Mouse (Mus musculus): ENCODE measurements around the gene Cyp4f39. TPM values are rescaled to one million over a fixed set of nuclear protein-coding genes. Genes with fewer than 3 reads are reported as not detected.
"Not testable (repeated sequence)": the region's sequence is repeated elsewhere in the genome, so short reads cannot be mapped to it uniquely, and the experiment has no call there.

Gene Cyp4f39
- total RNA-seq, 2 experiments from 2014 or later = not detected

DNA sequence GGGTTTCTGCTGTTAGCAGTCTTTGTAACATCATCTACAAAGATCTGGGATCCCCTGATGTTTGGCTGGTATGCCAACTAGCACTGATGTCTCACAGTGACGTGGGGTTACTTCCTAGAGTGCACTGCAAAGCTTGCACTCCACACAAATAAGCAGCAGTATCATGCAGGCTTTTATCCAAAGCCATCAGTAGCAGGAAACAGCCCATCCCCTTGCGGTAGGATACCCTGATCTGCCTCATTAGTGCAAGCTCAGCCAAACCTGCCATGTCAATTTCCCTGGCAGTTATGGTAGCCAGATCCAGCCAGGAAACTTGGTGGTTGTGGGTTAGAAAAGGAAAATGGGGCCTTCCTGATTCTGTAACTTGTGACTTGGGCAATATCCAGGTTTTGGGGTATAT is 26.2 kb downstream of the Cyp4f39 start:
- no peak for TF ChIP-seq CTCF (IDR thresholded peaks at IDR 0.05)
- Histone ChIP-seq H3K27ac (no peak overlapping the region), H3K4me3 (no peak overlapping the region)
- no peak for DNase-seq (ENCODE audit: extremely low spot score in 1 of 2, low spot score in 2 of 2)
- intact Hi-C loops (cut with DNase I) = no loop called here

DNA sequence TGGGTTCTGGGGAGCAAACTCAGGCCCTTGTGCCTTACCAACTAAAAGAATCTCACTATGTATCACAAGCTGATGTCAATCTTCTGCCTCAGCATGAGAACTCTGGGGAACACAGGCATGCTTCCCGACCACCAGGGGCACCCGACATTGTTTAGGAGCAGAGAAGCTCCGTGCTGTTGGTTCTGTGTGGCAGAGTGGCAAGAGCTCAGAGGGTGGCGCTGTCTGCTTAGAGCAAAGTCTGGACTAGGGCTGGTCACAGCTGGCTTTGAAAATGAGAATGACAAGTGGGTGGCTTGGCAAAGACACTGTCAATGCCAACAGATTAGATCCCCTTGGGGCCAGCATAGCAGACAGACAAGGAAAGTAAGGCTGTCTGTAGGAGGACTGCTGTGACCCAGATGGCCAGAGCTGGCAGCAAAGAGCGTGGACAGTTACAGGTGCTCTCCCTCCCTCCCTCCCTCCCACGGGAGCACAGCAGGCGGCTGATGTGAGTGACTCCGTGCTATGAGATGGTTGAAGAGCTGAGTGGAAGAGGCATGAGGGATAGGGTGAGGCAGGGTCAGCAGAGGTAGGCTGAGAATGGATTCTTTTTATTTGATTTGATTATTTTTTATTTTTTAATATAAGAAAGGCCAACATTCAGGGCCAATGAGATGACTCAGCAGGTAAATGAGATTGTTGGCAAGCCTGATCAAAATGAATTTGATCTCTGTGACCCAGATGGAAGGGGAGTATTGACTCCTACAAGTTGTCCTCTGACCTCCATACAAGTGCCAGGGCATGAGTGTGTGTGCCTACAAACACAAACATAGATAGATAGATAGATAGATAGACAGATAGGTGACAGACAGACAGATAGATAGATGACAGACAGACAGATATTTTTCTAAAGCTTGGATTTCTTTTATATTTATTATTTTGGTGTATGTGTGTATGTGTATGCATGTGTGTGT is 27.3 kb downstream of the Cyp4f39 start:
- Histone ChIP-seq H3K27ac (no peak overlapping the region), H3K4me3 (no peak overlapping the region)
- DNase-seq (ENCODE audit: extremely low spot score in 1 of 2, low spot score in 2 of 2) = no peak
- intact Hi-C loops (cut with DNase I) = no loop called here
- peak; percentile 22 for TF ChIP-seq CTCF (IDR thresholded peaks at IDR 0.05)

DNA sequence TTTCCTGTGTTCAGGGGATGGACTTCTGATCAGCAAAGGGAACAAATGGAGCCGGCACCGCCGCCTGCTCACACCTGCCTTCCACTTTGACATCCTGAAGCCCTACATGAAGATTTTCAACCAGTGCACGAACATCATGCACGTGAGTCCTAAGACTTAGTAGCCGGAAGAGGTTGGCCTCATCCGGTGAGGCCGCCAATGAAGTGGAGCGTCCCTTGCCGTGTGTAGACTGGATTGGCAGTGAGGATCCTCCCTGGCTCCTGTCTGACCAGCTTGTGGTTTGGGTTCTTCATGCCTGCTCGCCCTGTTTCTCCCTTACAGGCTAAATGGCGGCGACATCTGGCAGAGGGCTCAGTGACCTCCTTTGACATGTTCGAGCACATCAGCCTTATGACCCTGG is 29.2 kb downstream of the Cyp4f39 start:
- Histone ChIP-seq H3K4me3 (no peak overlapping the region), H3K27ac (no peak overlapping the region)
- TF ChIP-seq CTCF (IDR thresholded peaks at IDR 0.05) = no peak
- intact Hi-C loops (cut with DNase I) = no loop called here
- no peak for DNase-seq (ENCODE audit: extremely low spot score in 1 of 2, low spot score in 2 of 2)

DNA sequence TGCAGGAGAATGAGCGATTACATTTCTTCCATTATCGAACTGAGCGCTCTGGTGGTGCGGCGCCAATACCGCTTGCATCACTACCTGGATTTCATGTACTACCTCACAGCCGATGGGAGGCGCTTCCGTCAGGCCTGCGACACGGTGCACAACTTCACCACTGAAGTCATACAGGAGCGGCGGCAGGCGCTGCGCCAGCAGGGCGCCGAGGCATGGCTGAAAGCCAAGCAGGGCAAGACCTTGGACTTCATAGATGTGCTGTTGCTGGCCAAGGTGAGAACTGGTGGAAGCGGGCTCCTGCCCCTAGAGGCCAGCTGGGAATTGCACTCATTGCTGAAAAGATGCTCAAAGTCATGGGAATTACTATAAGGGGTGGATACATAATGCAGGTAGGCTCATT is 30.7 kb downstream of the Cyp4f39 start:
- no peak overlapping the region for H3K27ac ChIP-seq
- intact Hi-C loops (cut with DNase I) = no loop called here
- DNase-seq (ENCODE audit: extremely low spot score in 1 of 2, low spot score in 2 of 2) = peak; percentile 44 to 49
- H3K4me3 ChIP-seq = peak overlapping the region; percentile 9; the same call in 1 of the 2 replicates
- TF ChIP-seq CTCF (IDR thresholded peaks at IDR 0.05) = peak; percentile 76

DNA sequence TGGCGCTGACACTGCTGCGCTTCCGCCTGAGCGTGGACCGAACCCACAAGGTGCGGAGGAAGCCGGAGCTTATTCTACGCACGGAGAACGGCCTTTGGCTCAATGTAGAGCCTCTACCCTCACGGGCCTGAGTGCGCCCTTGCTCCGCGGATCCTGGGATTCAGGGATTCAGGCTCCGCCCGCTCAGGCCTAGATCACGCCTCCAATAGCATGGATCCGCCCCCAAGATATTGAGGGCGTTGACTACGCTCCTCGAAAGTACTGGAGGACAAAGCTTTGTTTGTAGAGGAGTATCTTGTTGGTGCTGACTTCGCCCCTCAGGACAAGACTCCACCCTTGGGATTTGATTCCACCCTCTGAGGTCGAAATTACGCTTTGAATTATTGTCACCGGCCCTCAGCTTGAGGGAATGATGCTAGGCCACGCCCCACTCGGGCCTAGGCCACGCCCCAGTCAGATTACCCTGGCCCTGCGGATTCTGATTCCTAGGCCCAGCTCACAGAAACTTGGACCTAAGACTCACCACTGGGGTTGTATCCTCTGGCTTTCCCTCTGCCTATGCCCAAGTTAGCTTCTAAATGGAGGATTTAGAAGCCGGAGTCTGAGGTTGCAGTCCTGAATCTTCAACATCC is 39.9 kb downstream of the Cyp4f39 start:
- intact Hi-C loops (cut with DNase I) = loop anchor here (5.0 kb wide), 1 partner anchor 60 kb away; no protein-coding TSS in a partner anchor
- H3K27ac ChIP-seq = no peak overlapping the region
- DNase-seq (ENCODE audit: extremely low spot score in 1 of 2, low spot score in 2 of 2) = no peak
- H3K4me3 ChIP-seq = peak overlapping the region; percentile 11; the same call in 1 of the 2 replicates
- no peak for TF ChIP-seq CTCF (IDR thresholded peaks at IDR 0.05)

DNA sequence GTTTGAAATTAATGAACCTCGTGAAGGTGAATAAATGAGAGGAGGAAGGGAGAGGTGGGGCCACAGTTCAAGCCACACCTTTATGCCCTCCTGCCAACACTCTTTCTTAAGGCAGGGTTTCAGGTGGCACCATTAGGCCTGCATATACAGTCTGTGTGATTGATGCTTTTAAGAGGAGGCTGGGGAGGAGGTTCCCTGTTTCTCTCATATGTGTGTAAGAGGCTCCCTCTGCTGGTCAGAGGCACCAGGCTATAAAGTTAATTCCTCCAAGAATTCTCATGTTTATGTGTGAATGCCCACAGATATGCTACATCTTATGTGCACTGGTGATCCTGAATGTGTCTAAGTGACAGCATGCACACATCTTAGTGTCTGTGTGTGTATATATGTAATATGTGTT is 42.1 kb downstream of the Cyp4f39 start:
- no peak overlapping the region for H3K4me3 ChIP-seq
- TF ChIP-seq CTCF (IDR thresholded peaks at IDR 0.05) = peak; percentile 89
- peak; percentile 61 to 70 for DNase-seq (ENCODE audit: extremely low spot score in 1 of 2, low spot score in 2 of 2)
- H3K27ac ChIP-seq = no peak overlapping the region
- intact Hi-C loops (cut with DNase I) = loop anchor here (1.0 to 5.0 kb wide), 3 partner anchors 62 to 145 kb away; no protein-coding TSS in a partner anchor

DNA sequence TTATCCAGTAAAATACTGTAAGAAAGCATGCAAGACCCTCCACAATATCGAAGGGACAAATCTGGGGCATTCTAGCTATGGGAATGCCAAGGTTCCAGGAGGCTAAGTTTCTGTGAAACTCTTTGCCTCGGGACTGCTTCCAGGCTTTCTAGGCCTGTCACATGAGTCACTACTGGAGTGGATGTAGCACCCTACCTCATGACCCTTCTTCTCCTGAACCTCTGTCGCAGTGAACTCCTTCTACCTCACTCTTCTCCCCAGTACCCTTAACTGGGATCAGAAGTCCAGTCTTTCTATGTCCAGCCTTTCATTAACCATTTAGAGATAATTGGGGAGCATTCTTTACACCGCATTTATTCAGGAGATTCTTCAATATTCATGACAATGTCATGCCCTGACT is 48.0 kb downstream of the Cyp4f39 start:
- H3K27ac ChIP-seq; H3K4me3 ChIP-seq; DNase-seq (ENCODE audit: extremely low spot score in 1 of 2, low spot score in 2 of 2); intact Hi-C loops (cut with DNase I): not testable (repeated sequence)

DNA sequence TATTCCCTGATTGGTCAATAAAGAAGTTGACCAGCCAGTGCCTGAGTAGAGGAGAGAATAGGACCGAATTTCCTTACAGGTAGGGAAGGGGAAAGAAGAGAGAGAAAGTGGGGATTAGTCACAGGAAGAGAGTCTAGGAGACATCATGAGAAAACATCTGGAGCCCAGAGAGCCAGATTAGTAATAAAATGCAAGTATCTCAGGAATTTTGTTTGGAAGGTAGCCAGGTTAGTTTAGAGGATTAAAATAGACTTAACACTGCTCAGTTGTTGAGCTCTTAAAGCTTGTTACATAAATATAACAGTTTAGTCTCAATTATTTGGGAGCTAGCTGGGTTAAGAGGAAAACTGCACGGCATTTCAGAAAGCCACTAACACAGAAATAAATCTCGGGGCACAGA is 48.5 kb downstream of the Cyp4f39 start:
- DNase-seq (ENCODE audit: extremely low spot score in 1 of 2, low spot score in 2 of 2) = no peak
- intact Hi-C loops (cut with DNase I) = no loop called here
- Histone ChIP-seq H3K27ac (no peak overlapping the region), H3K4me3 (no peak overlapping the region)
- no peak for TF ChIP-seq CTCF (IDR thresholded peaks at IDR 0.05)

DNA sequence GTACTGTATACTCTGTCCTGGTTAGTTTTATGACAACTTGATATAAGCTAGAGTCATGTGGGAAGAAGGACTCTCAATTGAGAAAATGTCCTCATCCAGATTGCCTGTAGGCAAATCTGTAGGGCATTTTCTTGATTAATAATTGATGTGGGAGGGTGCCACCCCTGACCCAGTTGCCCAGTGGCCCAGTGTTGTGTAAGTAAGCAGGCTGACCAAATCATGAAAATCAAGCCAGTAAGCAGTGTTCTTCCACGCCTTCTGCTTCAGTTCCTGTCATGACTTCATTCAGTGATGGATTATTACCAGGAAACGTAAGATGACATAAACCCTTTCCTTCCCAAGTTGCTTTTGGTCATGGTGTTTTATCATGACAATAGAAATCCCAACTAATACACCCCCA is 50.6 kb downstream of the Cyp4f39 start:
- DNase-seq (ENCODE audit: extremely low spot score in 1 of 2, low spot score in 2 of 2) = no peak
- no peak overlapping the region for H3K27ac ChIP-seq
- TF ChIP-seq CTCF (IDR thresholded peaks at IDR 0.05) = no peak
- no peak overlapping the region for H3K4me3 ChIP-seq
- intact Hi-C loops (cut with DNase I) = no loop called here

DNA sequence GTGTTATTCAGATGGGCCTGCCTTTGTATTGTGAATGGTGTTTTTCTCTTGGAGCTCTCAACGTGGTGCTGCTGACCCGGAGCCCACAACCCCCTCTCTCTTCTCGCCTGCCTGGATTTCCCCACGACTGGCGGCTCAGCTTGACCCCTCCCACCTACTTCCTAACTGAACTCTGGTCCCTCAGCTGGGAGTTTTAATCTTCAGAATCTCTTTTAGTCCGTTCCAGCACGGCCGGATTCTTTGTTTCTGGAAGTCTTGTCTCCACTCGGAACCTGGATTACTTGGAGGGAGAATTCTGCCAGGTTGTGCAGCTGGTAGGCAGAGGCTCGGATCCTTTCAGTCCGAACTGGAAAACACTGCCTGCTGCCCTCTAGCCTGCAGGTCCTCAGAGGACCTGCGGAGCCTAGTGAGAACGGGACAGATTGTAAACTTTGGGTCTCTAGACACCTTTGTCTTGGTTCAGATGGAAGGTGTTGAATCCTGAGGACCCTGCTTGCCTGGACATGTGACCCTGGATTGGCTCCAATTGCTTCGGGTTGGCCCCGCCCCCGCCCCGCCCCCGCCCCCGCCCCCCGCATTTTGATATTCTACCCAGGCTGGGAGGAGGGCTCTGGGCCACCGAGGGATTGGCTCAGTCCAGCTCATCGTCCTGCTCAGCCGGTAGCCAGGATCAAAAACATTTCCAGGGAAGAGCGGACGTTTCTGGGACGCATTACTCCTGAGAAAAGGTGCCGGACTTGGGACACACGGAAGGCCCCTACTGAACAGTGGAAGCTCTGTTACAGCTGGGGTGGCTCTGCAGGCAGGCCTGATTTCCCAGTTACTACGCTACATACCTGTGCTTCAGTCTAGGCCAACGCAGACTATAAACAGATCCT is 53.6 kb downstream of the Cyp4f39 start, which contains the start of gene Cyp4f17:
Gene Cyp4f17, plus strand, starts transcription at position 200 of the 878 bp plus-strand sequence.
- no peak for TF ChIP-seq CTCF (IDR thresholded peaks at IDR 0.05)
- DNase-seq (ENCODE audit: extremely low spot score in 1 of 2, low spot score in 2 of 2) = no peak
- intact Hi-C loops (cut with DNase I) = no loop called here

DNA sequence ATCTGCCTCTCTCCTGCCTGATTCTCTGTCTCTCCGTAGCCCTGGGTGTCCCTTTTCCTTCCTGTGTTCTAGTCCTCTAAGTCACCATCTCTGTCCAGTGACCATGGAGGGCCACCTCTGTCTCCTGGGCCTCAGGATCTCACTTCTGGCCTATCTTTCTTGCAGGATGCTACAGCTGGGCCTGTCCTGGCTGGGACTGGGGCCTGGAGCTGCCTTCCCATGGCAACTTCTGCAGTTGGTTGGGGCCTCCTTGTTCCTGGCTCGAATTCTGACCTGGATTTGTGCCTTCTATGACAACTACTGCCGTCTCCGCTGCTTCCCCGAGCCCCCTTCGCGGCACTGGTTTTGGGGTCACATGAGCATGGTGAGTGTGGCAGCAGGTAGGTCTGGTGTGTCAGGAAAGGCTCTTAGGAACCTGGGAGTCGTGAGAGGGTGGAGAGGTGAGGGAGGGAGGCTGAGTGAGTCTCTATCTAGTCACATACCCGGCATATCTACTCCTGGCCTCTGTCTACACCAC is 54.3 kb downstream of the Cyp4f39 start:
- Histone ChIP-seq H3K27ac (0 out of 2 replicates have a peak overlapping the region, but pooled peaks have one; percentile 15), H3K4me3 (peak overlapping the region; percentile 43)
- intact Hi-C loops (cut with DNase I) = no loop called here
- no peak for TF ChIP-seq CTCF (IDR thresholded peaks at IDR 0.05)
- no peak for DNase-seq (ENCODE audit: extremely low spot score in 1 of 2, low spot score in 2 of 2)

More for the DNA sequence above, 53.6 kb downstream of the Cyp4f39 start, which contains the start of gene Cyp4f17:
- peak within 1 kb of the TSS; percentile 43 for H3K4me3 ChIP-seq
- peak within 1 kb of the TSS; percentile 55 for H3K27ac ChIP-seq

Measured in left cerebral cortex, adult 2 months (tissue).